Mouse (Mus musculus) Muller cell, postnatal 12 days (primary cell): ENCODE data around the gene Cbx8.
A peak's percentile ranks its signal among the peaks of the same experiment; 100 is the strongest.

Source experiments
- DNase-seq: peaks from one replicate; pipeline ENCODE4 v3.0.0-alpha.2; 2015; ENCODE audit errors: inconsistent ontology term

Gene Cbx8

DNA sequence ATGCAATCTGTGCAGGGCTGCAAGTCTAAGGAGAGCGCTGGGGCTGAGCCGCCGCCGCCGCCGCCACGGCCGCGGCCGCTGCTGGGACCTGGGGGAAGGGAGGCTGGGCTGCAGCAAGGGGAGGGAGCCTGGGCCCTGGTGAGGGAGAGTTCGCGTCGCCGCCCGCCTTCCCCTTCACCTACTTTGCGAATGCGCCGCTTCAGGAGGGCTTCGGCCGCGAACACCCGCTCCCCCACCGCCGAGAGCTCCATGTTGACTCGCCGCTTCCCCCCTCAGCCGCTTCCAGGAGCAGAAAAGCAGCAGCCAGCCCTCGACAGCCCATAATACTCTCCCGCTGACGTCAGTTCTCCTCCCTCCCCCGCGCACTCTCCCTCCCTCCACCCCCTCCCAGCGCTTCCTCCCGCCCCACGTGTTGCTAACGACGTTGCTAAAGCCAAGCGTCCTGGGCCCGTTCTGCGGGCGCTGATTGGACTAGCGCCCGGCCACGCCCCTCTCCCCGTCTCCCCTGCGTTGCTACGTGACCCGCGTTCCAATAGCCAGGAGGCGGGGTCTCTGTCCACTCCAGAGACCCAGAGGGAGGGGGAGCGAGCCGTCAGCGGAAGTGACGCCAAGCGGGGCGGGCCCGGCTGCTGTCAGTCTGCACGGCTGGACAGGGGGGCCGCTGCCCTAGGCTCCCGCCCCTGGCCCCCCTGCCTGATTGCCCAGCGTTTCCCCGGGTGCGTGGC lies at the start of gene Cbx8:
Cbx8 (minus strand) TSS at position 370 of the 725 bp plus-strand sequence.
- peak; percentile 100 for DNase-seq

DNA sequence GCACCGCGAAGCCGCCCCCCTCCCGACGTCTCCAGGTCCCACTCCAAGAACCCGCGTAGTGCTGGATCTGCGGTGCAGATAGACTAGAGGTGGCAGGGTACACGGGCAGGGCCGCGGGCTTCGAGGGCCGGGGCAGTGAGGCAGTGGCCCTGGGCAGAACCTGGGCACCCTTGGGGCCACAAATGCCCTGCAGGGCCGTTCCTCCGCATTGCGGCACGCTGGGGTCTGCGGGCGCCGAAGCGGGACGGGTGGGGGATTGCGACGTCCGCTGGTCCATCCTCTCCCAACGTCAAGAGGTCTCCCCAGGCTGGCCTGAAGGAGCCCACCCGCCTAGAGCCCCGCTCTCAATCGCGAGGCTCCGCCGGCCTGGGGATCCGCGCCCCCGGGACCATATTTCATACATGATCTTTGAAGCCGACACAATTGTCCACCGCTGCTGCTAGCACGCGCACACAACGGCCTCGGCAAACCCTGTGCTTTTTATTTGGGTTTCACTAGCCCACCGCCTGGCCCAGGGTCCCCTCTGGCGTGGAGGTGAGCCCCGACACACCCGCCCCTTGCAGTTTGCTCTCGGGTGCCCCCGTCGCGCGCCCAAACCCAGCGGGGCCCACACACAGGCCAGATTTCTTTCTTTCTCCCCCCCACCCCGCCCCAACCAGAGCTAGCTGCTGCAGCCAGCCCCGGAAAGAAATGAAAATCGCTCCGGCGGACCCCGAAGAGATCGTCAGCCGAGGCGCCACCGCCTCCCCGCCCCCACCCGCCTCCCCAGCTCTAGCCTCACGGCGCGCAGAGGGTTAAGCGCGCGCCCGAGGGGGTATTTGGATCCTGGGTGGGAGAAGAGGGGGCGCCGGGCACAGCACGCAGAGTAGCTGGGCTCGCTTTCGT lies 49.5 kb upstream of the Cbx8 start:
- peak; percentile 9 for DNase-seq

DNA sequence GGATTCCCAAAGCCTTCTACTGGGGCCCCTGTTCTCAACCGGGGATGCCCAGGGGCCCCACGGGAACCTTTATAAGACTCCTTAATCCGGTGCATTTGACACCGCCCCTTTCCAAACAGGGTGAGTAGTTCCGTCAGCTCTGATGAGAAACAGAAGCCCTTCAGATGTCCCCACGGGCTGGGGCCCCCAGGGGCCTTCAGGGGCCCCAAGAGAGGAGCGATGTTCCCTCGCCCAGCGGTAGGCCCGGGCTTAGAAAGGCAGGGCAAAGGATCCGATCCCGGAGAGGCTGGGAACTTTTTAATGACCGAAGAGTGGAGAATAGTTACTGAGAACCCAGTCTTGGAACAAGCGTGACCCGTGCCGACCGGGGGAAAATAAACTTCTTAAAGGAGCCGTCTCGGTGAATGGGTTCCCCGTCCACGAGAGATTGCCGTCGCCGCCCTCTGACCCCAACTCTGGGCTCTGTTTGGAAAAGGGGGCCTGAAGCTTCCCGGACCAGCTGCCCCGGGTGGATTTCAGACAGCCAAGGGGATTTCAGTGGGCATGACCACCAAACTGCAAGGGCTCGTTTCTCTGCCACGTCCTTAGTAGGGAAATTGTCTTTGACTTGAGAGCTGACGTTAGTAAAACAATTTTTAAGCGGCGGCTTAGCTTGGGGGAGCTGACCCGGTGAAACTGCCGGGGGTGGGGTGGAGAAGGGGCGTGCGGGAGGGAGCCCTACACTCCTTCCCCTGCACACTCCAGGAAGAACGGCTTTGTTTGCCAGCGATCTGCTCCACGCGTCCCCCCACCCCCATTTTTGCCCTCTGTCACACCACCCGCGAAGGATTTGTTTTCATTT lies 48.7 kb upstream of the Cbx8 start:
- no peak for DNase-seq

DNA sequence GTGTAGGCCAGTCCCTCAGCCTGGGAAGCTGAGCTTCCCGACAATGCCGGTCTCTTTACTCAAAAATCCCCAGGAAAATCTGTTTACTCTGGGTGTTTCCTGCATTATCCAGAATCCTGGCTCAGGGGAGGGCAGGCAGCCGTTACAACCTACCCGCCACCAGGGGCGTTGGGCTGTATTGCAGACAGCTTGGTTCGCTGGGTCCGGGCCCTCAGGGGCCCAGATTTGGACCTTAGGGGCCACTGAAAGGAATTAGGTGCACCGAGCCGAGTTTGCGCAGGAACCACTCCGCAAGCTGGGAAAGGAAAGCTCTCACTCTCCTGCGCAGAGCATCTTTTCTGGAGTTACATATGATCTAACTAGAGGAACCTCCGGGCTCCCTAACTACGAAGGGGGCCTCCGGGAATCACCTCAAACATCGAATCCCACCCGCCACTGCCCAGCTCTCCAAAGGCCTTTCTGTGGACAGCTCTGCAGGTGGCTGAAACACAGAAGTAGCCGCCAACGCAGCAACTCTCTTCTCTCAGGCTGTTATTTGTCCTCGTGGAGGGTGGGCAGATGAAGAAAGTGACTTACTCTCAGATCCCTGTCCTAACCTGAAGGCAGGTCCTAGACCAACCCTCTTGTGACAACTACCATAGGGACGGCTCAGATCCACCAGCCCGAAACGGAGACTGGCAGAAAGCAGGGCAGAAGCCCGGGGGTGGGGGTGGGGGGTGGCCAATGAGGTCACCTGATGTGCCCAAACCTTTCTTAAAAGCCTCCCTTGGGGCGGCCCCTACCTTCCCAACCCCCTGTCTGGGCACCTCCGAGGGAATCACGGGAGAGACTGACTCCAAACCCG lies 47.8 kb upstream of the Cbx8 start:
- DNase-seq: peak; percentile 26

DNA sequence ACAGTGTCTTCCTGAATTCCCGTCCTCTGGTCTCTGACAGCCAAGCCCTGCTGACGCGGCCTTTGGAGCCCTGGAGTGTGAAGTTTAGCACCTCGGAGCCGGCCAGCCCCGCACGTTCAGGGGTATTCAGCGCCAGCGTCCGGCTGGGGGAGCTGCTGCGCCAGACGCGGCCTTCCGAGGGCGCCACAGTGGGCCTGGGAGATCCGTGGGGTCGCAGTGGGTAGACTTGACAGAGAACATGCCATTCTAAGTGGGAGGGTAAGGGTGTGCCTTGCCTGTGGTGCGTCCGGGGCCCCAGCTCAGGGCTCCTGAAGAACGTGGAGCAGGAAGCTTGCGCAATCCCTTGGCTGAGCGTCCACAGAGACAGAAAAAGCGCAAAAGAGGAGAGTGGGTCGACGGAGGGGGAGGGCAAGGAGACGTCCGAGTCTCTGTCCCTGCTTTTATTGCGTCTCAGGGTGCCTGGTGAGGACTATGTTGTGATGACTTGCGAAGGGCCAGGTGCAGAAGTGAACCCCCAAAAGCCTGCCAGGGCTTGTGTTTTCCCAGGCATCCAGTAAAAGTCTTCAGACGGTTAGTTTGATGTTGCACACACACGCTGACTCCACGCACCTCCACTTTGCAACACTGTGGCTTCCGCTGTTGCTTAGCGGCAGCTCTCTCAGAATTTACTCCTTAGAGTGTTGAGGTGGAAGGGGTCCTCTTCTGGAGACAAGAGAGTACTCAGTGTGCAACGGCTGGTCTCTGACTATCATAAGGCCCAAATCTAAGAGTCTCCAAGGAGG lies 46.7 kb upstream of the Cbx8 start:
- DNase-seq: peak; percentile 25

DNA sequence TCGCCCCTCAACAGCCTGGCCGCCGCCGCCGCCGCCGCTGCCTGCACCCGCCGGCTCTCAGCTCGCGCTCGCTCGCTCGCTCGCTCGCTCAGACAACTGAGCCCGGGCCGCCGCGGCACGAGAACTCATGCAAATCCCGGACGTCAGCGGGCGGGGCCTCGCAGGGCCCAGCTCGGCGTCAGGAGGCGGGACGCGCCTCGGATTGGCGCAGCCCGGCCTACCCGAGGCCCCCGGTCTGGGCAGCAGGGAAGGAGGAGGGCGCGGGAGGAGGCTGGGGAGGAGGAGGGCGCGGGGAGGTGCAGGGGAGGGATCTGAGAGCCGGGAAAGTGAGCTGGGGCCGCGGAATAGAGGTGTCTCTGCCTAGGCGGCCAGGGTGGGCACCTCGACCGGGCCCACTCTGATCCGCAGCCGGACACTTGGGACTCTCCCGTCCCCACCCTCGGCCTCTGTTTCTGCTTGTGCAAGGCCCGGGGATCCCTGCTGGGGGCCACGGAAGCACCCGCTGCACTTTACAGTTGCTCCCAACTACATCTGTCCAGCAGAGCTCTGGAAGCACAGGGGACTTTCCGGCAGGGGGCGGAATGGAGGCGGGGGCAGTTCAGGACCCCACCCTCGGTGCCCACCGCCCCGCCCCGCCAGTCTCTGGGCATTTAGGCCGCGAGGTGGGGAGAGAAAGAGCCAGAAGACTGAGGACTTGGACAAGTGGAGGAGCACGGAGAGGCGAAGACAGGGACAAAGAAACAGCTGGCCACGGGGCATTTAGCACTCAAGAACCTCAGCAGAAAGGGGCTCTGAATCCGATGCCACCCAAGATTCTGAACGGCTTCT lies 45.6 kb upstream of the Cbx8 start, which contains the start of gene Cbx4:
Cbx4 (minus strand) TSS at position 78 of the 828 bp plus-strand sequence.
- peak; percentile 98 for DNase-seq

DNA sequence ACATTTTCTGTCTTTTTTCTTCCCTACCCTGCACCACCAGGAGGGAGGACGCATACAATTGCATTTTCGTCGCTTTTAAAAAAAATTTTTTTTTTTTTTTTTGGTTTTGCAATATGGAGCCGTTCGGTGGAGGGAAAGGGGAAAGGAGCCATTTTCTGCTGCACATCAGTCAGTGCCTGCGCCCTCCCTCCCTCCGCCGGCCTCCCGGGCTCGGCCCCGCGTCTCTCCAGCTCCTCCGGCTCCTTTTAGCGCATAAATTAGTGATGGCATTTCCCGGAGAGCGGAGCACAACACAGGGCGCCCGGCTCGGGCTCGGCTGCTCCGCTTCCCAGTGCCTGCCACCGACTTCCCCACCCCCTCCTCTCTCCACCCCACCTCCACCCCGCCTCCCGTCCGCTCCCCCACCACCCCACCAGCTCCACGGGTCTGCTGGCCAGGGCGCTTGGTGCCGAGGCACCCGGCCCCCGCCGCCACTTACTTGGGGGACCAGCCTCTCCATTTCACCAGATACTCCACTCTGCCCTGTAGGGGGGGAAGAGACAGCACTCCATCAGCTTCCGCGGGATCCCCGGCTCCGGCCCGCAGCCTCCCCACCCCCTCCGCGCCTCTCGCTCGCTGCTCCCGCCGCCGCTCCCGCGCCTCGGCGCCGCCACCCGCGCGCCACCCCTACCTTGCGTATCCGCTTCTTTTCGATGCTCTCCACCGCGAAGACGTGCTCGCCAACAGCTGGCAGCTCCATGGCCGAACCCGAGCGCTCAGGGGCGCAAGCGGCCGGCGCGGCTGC lies 44.7 kb upstream of the Cbx8 start:
- peak; percentile 83 for DNase-seq

DNA sequence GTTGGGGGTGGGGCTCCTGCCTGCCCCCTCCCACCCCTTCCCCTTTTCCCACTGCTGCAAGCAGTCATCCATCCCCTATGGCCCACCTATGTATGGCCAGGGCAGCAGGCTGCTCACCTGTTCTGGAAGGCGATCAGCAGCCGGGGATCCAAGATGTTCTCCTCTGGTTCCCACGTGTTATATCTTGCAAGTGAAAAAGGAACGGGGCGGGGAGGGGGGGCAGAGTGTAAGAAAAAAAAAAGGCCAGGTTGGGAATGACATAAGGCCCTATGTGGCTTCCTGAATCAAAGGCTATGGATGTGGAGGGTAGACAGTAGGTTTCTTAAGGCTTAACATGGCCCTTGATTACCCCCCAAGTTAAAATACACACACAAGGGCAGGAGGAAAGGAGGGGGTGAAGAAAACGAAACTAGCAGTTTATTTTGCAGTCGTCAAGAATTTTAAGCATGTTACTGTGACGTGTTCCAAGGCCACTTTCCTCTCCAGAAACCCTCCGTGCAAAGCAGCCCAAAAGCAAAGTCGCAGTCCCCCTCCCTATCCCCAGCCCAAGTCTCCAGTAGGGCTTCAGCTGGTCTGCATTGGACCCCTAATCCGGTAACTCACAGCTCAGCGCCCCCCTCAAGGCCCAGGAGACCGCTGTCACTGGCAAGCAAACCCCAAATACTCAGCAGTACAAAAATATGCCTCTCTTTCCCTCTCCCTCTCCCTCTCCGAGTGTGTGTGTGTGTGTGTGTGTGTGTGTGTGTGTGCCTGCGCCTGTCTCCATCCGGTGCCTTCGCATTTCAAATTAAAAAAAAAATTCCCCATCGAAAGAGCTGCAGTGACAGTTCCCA lies 43.9 kb upstream of the Cbx8 start:
- DNase-seq: no peak

DNA sequence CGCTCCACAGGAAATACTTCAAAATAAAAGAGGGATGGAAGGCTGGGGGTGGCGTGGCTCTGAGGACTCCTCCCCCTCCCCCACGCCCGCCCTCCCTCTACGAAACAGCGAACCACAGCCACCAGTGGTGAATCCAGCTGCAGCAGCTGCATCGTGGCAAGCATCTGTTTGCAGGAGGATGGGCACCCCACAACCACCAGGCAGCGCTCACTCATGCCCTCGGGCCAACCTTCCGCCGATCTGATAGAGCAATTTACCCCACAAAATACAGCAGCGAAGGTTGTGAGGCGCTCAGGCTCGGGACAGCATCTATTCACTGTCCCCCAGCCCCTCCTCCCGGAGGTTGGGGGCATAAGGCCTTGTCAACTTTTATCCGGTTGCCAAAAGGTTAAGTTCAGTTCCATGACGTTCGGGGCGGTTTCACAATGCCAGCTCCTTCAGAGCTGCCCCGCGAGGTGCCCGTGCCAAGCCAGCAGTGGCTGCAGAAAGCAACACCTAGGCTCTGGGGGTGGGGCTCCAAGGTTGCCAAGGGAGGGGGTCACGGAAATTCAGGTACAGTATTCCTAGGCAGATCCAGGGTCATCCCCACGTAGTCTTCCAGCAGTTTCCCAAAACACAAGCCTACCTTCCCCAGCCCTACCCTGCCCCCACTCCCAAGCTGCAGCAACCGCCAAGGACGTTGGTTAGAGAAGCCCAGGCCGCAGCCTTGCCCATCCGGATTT lies 43.1 kb upstream of the Cbx8 start:
- DNase-seq: peak; percentile 51

DNA sequence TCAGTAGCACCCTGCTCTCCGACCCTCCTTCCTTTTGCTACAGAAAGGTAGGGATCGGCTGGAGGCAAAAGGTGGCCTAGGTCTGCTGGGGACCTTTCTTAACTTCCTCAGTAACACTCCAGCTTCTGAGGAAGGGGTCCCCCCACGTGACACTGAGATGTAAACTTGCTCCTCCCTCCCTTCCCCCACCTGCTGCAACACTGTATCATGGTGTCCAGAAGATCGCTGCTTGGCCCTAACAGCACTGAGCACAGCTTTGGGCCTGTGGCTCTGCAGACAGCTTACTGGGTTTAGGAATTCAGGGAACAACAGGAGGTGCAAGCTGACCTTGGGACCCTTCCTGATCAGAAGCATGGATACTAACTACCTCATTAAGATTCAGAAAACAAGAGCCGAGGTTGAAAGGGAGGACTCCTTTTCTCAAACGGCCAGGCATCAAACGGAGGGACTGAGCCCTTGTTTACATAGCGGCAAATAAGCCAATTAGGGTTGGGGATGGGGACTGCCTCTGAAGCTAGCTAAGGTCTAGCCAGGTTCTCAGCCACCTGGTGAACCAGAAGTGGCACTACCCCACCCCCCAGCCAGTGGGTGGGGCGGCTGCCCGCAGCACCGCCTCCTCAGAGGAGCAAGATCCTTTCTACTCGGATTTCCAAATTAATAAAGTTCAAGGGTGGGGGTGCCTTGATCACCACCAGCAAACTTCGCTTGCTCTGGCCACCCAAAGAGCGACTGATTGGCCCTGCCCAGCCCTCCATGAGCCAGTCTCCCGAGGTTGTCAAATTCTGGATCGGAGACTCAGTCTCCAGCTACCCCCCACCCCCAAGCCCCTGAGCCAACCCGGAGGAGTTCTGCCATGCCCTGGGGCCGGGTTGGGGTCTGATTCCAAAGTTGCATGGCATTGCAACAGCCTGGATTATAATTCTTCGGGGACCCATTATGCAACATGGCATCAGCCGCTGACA lies 42.1 kb upstream of the Cbx8 start:
- peak; percentile 5 for DNase-seq

DNA sequence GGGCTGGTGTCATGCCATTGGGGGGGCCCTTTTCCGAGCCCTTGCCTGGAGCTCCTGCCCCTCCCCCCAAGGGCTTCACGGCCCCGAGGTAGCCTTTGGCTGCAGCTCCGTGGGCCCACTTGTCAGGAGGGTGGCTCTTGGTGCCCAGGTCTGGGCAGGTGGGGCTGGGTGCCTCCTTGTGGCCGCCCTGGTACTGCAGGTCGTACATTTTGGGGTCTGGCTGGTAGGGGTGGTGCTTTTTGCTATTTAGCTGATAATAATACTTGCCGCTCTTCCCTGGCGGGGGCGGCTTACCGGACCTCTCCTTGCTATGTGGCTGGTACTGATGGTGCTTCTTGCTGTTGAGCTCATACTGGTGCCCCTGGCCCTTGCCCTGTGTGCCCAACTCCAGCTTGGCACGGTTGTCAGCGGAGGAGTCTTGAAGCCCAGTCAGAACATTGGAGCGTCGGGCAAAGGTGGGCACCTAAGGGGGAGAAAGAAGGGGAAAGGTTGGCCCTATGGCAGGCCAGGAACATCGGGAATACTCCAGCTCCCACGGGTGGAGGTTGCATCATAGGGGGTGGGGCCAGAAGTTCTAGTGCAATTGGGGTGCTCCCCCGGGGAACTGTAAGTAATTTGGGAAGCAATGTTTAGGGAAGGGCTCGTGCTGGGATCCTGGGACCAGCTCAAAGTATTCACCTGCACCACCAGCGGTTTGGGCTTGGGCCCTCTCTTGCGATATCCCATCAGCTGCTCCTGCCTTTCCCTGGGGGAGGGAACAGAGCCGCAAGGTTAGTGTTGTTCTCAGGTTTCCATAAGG lies 41.3 kb upstream of the Cbx8 start:
- peak; percentile 40 for DNase-seq

DNA sequence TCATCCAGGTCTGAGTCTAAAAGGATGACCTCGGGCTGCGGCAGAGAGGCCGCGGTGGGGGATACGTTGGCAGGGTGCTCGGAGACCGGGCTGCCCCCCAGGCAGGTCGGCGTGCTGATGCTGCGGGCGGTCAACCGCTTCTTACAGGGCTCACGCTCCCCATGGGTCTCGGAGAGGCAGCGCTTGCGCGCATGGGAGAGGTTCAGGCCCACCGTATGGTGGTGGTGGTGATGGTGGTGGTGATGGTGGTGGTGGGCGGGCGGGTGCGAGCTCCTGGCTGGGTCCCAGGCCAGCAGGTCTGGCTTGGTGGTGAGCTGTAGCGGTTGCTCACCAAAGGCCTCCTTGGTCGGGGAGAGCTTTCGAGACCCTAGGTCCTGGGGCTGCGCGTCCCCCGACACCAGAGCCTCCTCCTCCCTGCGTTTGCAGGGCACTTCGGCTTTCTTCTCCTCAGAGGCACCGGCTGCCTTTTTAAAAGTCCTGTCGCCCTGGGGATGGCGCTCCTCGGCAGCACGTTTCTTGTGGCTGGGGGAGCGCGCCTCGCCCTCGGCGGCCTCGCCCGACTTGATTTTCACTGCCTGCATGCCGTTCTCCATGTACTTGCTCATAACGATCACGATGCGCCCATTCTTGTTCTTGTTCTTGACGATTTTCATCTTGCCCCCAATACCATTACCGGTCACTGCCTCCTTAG lies 40.5 kb upstream of the Cbx8 start:
- peak; percentile 7 for DNase-seq

DNA sequence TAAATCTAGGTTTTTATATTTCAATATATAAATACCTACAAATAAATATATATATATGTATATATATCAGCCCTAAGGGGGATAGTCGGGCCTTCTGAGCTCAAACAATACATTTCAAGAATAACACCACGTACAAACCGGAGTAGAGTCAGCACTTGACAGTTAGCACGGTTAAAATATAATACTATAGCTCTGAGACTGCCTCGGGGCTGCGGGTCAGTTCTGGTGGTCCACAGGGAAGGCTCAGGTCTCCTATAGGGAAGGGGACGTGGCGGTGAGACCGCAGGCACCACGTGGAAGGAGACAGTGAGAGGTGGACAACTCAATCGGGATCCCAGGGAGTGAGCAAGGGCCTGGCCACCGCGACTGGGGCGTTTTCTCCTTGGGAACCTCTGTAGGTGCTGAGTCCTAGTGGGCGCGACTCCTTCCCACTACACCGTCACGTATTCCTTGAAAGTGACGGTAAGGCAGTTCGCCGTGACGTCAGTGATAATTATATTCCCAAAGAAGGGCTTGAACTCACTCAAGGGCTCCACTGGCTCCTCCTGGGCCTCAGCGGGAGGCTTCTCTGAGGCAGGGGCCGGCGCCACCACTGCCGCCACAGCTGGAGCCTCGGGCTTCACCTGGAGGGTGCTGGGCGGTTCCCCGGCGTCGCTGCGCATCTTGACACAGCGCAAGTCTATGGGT lies 39.8 kb upstream of the Cbx8 start:
- DNase-seq: no peak

DNA sequence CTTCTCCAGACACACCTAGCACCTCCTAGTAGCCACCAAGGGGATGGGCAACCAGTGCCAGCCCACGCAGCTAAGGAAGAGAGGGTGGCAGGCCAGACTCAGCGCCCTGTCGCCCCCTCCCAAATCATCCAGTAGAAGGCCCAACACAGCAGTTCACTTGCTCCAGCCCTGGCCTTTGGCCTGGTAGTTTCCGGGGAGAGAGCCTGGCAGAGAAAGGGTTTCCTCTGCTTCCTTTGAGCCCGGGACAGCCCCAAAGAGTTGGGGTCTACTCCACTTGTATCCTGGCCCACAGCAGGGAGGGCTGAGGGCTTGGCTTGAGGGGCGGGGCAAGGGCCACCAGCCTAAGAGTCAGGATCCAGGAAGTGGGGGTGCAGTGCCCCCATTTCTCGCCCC lies 38.7 kb upstream of the Cbx8 start:
- no peak for DNase-seq
